Mouse (Mus musculus): ENCODE results near the gene Tcf20. TPM values are rescaled to one million over a fixed set of nuclear protein-coding genes. Genes with fewer than 3 reads are reported as not detected.

Gene Tcf20
- polyA plus RNA-seq, 1 experiment from 2014 or later, result 18.7 TPM

GRCm38 (mm10) chr15:82931436-82931835 is 56.2 kb downstream of the Tcf20 start:
- peaks cover 87% of the 10 kb centered on the region for H3K4me1 ChIP-seq
- H3K36me3 ChIP-seq, result no peaks in the 10 kb centered on the region
- no peak overlapping the region for H3K4me3 ChIP-seq
- 81% methylated on average over 5 of the region's 5 CpGs for WGBS
- no peak for ATAC-seq (replicated peaks)
- no peaks in the 10 kb centered on the region for H3K27me3 ChIP-seq
- H3K27ac ChIP-seq (replicated peaks), result no peak overlapping the region
- no peaks in the 10 kb centered on the region for H3K9me3 ChIP-seq
- no peak overlapping the region for H3K9ac ChIP-seq (replicated peaks)
- H3K4me2 ChIP-seq (replicated peaks), result no peak overlapping the region

- H3K9ac ChIP-seq (replicated peaks), result peak overlapping the region; percentile 23; the same call in 1 of the 2 replicates
Observed at GRCm38 (mm10) chr15:82929595-82929994, 58.1 kb downstream of the Tcf20 start.

GRCm38 (mm10) chr15:82928844-82929243 is 58.8 kb downstream of the Tcf20 start:
- WGBS, result 60% methylated on average over 8 of the region's 8 CpGs

More at GRCm38 (mm10) chr15:82929595-82929994, 58.1 kb downstream of the Tcf20 start:
- H3K4me1 ChIP-seq, result peaks cover 87% of the 10 kb centered on the region
- H3K27ac ChIP-seq (replicated peaks), result peak overlapping the region; percentile 86
- 13% methylated on average over 9 of the region's 9 CpGs for WGBS
- H3K4me2 ChIP-seq (replicated peaks), result peak overlapping the region; percentile 31
- peak; percentile 46 for ATAC-seq (replicated peaks)
- no peak overlapping the region for H3K4me3 ChIP-seq
- no peaks in the 10 kb centered on the region for H3K27me3 ChIP-seq
- no peaks in the 10 kb centered on the region for H3K36me3 ChIP-seq
- no peaks in the 10 kb centered on the region for H3K9me3 ChIP-seq

GRCm38 (mm10) chr15:82928023-82928422 is 59.6 kb downstream of the Tcf20 start:
- 0 out of 2 replicates have a peak overlapping the region, but pooled peaks have one; percentile 5 for H3K4me2 ChIP-seq (replicated peaks)
- no peaks in the 10 kb centered on the region for H3K36me3 ChIP-seq
- no peak overlapping the region for H3K4me3 ChIP-seq
- H3K9ac ChIP-seq (replicated peaks), result no peak overlapping the region
- H3K27ac ChIP-seq (replicated peaks), result peak overlapping the region; percentile 86
- no peaks in the 10 kb centered on the region for H3K9me3 ChIP-seq
- H3K27me3 ChIP-seq, result no peaks in the 10 kb centered on the region
- peaks cover 89% of the 10 kb centered on the region for H3K4me1 ChIP-seq
- 5% methylated on average over 6 of the region's 6 CpGs for WGBS
- no peak for ATAC-seq (replicated peaks)

More at GRCm38 (mm10) chr15:82928844-82929243, 58.8 kb downstream of the Tcf20 start:
- Histone ChIP-seq H3K27me3 (no peaks in the 10 kb centered on the region), H3K36me3 (no peaks in the 10 kb centered on the region), H3K4me3 (no peak overlapping the region), H3K4me2 (replicated peaks) (no peak overlapping the region), H3K9me3 (no peaks in the 10 kb centered on the region), H3K27ac (replicated peaks) (peak overlapping the region; percentile 86; the same call in 1 of the 2 replicates), H3K4me1 (peaks cover 89% of the 10 kb centered on the region), H3K9ac (replicated peaks) (no peak overlapping the region)
- ATAC-seq (replicated peaks), result no peak

- 0 out of 2 replicates have a peak overlapping the region, but pooled peaks have one; percentile 19 for H3K27ac ChIP-seq (replicated peaks)
Observed at GRCm38 (mm10) chr15:82927057-82927456, 60.6 kb downstream of the Tcf20 start.

GRCm38 (mm10) chr15:82924679-82925425 is 62.8 kb downstream of the Tcf20 start:
- Histone ChIP-seq H3K9ac (replicated peaks) (no peak overlapping the region; the same call in 1 of the 2 replicates), H3K27ac (replicated peaks) (peak overlapping the region; percentile 84), H3K27me3 (no peaks in the 10 kb centered on the region), H3K4me3 (no peak overlapping the region), H3K36me3 (no peaks in the 10 kb centered on the region), H3K9me3 (no peaks in the 10 kb centered on the region), H3K4me1 (peaks cover 98% of the 10 kb centered on the region), H3K4me2 (replicated peaks) (0 out of 2 replicates have a peak overlapping the region, but pooled peaks have one; percentile 2)
- 3% methylated on average over 10 of the region's 11 CpGs for WGBS
- ATAC-seq (replicated peaks), result 0 out of 2 replicates have a peak, but pooled peaks have one; percentile 11

More at GRCm38 (mm10) chr15:82927057-82927456, 60.6 kb downstream of the Tcf20 start:
- ATAC-seq (replicated peaks), result no peak
- no peaks in the 10 kb centered on the region for H3K36me3 ChIP-seq
- H3K4me3 ChIP-seq, result no peak overlapping the region
- no peaks in the 10 kb centered on the region for H3K9me3 ChIP-seq
- no peak overlapping the region for H3K9ac ChIP-seq (replicated peaks)
- no peaks in the 10 kb centered on the region for H3K27me3 ChIP-seq
- peaks cover 90% of the 10 kb centered on the region for H3K4me1 ChIP-seq
- no peak overlapping the region for H3K4me2 ChIP-seq (replicated peaks)
- 64% methylated on average over 5 of the region's 5 CpGs for WGBS

- Histone ChIP-seq H3K27me3 (no peaks in the 10 kb centered on the region), H3K9ac (replicated peaks) (no peak overlapping the region), H3K4me3 (no peak overlapping the region), H3K4me2 (replicated peaks) (no peak overlapping the region), H3K27ac (replicated peaks) (peak overlapping the region; percentile 84), H3K9me3 (no peaks in the 10 kb centered on the region), H3K4me1 (peaks cover 93% of the 10 kb centered on the region), H3K36me3 (no peaks in the 10 kb centered on the region)
- WGBS, result 33% methylated on average over 5 of the region's 5 CpGs
- ATAC-seq (replicated peaks), result no peak
Observed at GRCm38 (mm10) chr15:82923531-82923930, 64.1 kb downstream of the Tcf20 start.

- peak overlapping the region; percentile 88 for H3K27ac ChIP-seq (replicated peaks)
- H3K36me3 ChIP-seq, result no peaks in the 10 kb centered on the region
- ATAC-seq (replicated peaks), result no peak
- 59% methylated on average over 4 of the region's 4 CpGs for WGBS
- H3K4me1 ChIP-seq, result peaks cover 93% of the 10 kb centered on the region
- H3K27me3 ChIP-seq, result no peaks in the 10 kb centered on the region
- no peaks in the 10 kb centered on the region for H3K9me3 ChIP-seq
- peak overlapping the region; percentile 29; the same call in 1 of the 2 replicates for H3K4me2 ChIP-seq (replicated peaks)
- no peak overlapping the region for H3K4me3 ChIP-seq
- 0 out of 2 replicates have a peak overlapping the region, but pooled peaks have one; percentile 20 for H3K9ac ChIP-seq (replicated peaks)
Observed at GRCm38 (mm10) chr15:82922755-82923154, 64.9 kb downstream of the Tcf20 start.

- WGBS, result 5% methylated on average over 12 of the region's 12 CpGs
- no peaks in the 10 kb centered on the region for H3K27me3 ChIP-seq
- peak overlapping the region; percentile 29; the same call in 1 of the 2 replicates for H3K4me2 ChIP-seq (replicated peaks)
- H3K4me1 ChIP-seq, result peaks cover 93% of the 10 kb centered on the region
- H3K9ac ChIP-seq (replicated peaks), result peak overlapping the region; percentile 20; the same call in 1 of the 2 replicates
- no peaks in the 10 kb centered on the region for H3K36me3 ChIP-seq
- no peak overlapping the region for H3K4me3 ChIP-seq
- H3K27ac ChIP-seq (replicated peaks), result peak overlapping the region; percentile 88
- peak; percentile 79 for ATAC-seq (replicated peaks)
- no peaks in the 10 kb centered on the region for H3K9me3 ChIP-seq
Observed at GRCm38 (mm10) chr15:82922052-82922451, 65.6 kb downstream of the Tcf20 start.

GRCm38 (mm10) chr15:82921559-82921958 is 66.1 kb downstream of the Tcf20 start:
- no peaks in the 10 kb centered on the region for H3K27me3 ChIP-seq
- H3K4me3 ChIP-seq, result no peak overlapping the region
- H3K4me2 ChIP-seq (replicated peaks), result peak overlapping the region; percentile 29
- peak; percentile 9; the same call in 1 of the 2 replicates for ATAC-seq (replicated peaks)
- 0 out of 2 replicates have a peak overlapping the region, but pooled peaks have one; percentile 30 for H3K9ac ChIP-seq (replicated peaks)
- no peaks in the 10 kb centered on the region for H3K9me3 ChIP-seq
- 10% methylated on average over 1 of the region's 1 CpGs for WGBS
- H3K4me1 ChIP-seq, result peaks cover 93% of the 10 kb centered on the region
- H3K36me3 ChIP-seq, result no peaks in the 10 kb centered on the region
- peak overlapping the region; percentile 88 for H3K27ac ChIP-seq (replicated peaks)

- Histone ChIP-seq H3K4me1 (peaks cover 93% of the 10 kb centered on the region), H3K4me3 (no peak overlapping the region), H3K27me3 (no peaks in the 10 kb centered on the region), H3K36me3 (no peaks in the 10 kb centered on the region), H3K4me2 (replicated peaks) (peak overlapping the region; percentile 29), H3K27ac (replicated peaks) (peak overlapping the region; percentile 88), H3K9ac (replicated peaks) (0 out of 2 replicates have a peak overlapping the region, but pooled peaks have one; percentile 30), H3K9me3 (no peaks in the 10 kb centered on the region)
- peak; percentile 15; the same call in 1 of the 2 replicates for ATAC-seq (replicated peaks)
- WGBS, result under 1% methylated on average over 13 of the region's 13 CpGs
Observed at GRCm38 (mm10) chr15:82920895-82921515, 66.7 kb downstream of the Tcf20 start.

GRCm38 (mm10) chr15:82917965-82918364 is 69.7 kb downstream of the Tcf20 start:
- Histone ChIP-seq H3K4me3 (no peak overlapping the region), H3K4me2 (replicated peaks) (peak overlapping the region; percentile 51; the same call in 1 of the 2 replicates), H3K4me1 (peaks cover 79% of the 10 kb centered on the region), H3K9me3 (no peaks in the 10 kb centered on the region), H3K27ac (replicated peaks) (peak overlapping the region; percentile 90), H3K9ac (replicated peaks) (peak overlapping the region; percentile 14; the same call in 1 of the 2 replicates), H3K36me3 (no peaks in the 10 kb centered on the region), H3K27me3 (no peaks in the 10 kb centered on the region)
- ATAC-seq (replicated peaks), result no peak
- WGBS, result 60% methylated on average over 3 of the region's 3 CpGs

Data from forebrain, embryonic 15.5 days (tissue).